Mouse (Mus musculus): ENCODE data around the gene Akap6. TPM values are rescaled to one million over a fixed set of nuclear protein-coding genes. Genes with fewer than 3 reads are reported as not detected.

Gene Akap6
- total RNA-seq, 2 experiments from 2014 or later = 25.6 to 37.0 TPM

GRCm38 (mm10) chr12:53012336-53012735 lies 313.2 kb downstream of the Akap6 start:
- no peak overlapping the region for H3K4me3 ChIP-seq
- no peak for TF ChIP-seq CTCF (IDR thresholded peaks at IDR 0.05)
- H3K27ac ChIP-seq = no peak overlapping the region
- no peak for DNase-seq
- intact Hi-C loops (cut with DNase I) = no loop called here

- DNase-seq = no peak
- intact Hi-C loops (cut with DNase I) = no loop called here
- no peak for TF ChIP-seq CTCF (IDR thresholded peaks at IDR 0.05)
- no peak overlapping the region for H3K27ac ChIP-seq
- H3K4me3 ChIP-seq = no peak overlapping the region
These were observed 315.4 kb downstream of the Akap6 start for GRCm38 (mm10) chr12:53014539-53014938.

- no peak for TF ChIP-seq CTCF (IDR thresholded peaks at IDR 0.05)
- no peak for DNase-seq
- Histone ChIP-seq H3K4me3 (no peak overlapping the region), H3K27ac (no peak overlapping the region)
- intact Hi-C loops (cut with DNase I) = no loop called here
These were observed 325.5 kb downstream of the Akap6 start for GRCm38 (mm10) chr12:53024575-53025246.

GRCm38 (mm10) chr12:53027308-53027707 lies 328.1 kb downstream of the Akap6 start:
- no peak for DNase-seq
- no peak overlapping the region for H3K4me3 ChIP-seq
- intact Hi-C loops (cut with DNase I) = no loop called here
- no peak for TF ChIP-seq CTCF (IDR thresholded peaks at IDR 0.05)
- H3K27ac ChIP-seq = no peak overlapping the region

GRCm38 (mm10) chr12:53028926-53029325 lies 329.7 kb downstream of the Akap6 start:
- no peak overlapping the region for H3K27ac ChIP-seq
- intact Hi-C loops (cut with DNase I) = no loop called here
- TF ChIP-seq CTCF (IDR thresholded peaks at IDR 0.05) = no peak
- DNase-seq = no peak
- no peak overlapping the region for H3K4me3 ChIP-seq

- DNase-seq = no peak
- intact Hi-C loops (cut with DNase I) = no loop called here
- no peak overlapping the region for H3K27ac ChIP-seq
- no peak overlapping the region for H3K4me3 ChIP-seq
- TF ChIP-seq CTCF (IDR thresholded peaks at IDR 0.05) = no peak
These were observed 330.7 kb downstream of the Akap6 start for GRCm38 (mm10) chr12:53029910-53030309.

GRCm38 (mm10) chr12:53032762-53033161 lies 333.6 kb downstream of the Akap6 start:
- Histone ChIP-seq H3K27ac (peak overlapping the region; percentile 72), H3K4me3 (peak overlapping the region; percentile 66)
- intact Hi-C loops (cut with DNase I) = no loop called here
- DNase-seq = peak; percentile 46
- TF ChIP-seq CTCF (IDR thresholded peaks at IDR 0.05) = no peak

GRCm38 (mm10) chr12:53033404-53033913 lies 334.3 kb downstream of the Akap6 start:
- peak overlapping the region; percentile 66 for H3K4me3 ChIP-seq
- TF ChIP-seq CTCF (IDR thresholded peaks at IDR 0.05) = no peak
- peak overlapping the region; percentile 72 for H3K27ac ChIP-seq
- peak; percentile 30 for DNase-seq
- intact Hi-C loops (cut with DNase I) = no loop called here

- no peak overlapping the region for H3K27ac ChIP-seq
- H3K4me3 ChIP-seq = no peak overlapping the region
- no peak for DNase-seq
- TF ChIP-seq CTCF (IDR thresholded peaks at IDR 0.05) = no peak
- intact Hi-C loops (cut with DNase I) = no loop called here
These were observed 341.5 kb downstream of the Akap6 start for GRCm38 (mm10) chr12:53040634-53041033.

- intact Hi-C loops (cut with DNase I) = no loop called here
- Histone ChIP-seq H3K4me3 (no peak overlapping the region), H3K27ac (no peak overlapping the region)
- peak; percentile 35 for DNase-seq
- TF ChIP-seq CTCF (IDR thresholded peaks at IDR 0.05) = peak; percentile 60
These were observed 343.6 kb downstream of the Akap6 start for GRCm38 (mm10) chr12:53042739-53043138.

- no peak overlapping the region for H3K27ac ChIP-seq
- no peak for TF ChIP-seq CTCF (IDR thresholded peaks at IDR 0.05)
- intact Hi-C loops (cut with DNase I) = no loop called here
- no peak for DNase-seq
- no peak overlapping the region for H3K4me3 ChIP-seq
These were observed 358.4 kb downstream of the Akap6 start for GRCm38 (mm10) chr12:53057606-53058005.

GRCm38 (mm10) chr12:53060903-53061302 lies 361.7 kb downstream of the Akap6 start:
- DNase-seq = no peak
- Histone ChIP-seq H3K4me3 (no peak overlapping the region), H3K27ac (no peak overlapping the region)
- intact Hi-C loops (cut with DNase I) = no loop called here
- no peak for TF ChIP-seq CTCF (IDR thresholded peaks at IDR 0.05)

GRCm38 (mm10) chr12:53061466-53062124 lies 362.4 kb downstream of the Akap6 start:
- no peak for TF ChIP-seq CTCF (IDR thresholded peaks at IDR 0.05)
- no peak for DNase-seq
- intact Hi-C loops (cut with DNase I) = no loop called here
- Histone ChIP-seq H3K4me3 (no peak overlapping the region), H3K27ac (no peak overlapping the region)

Data from gastrocnemius, adult 2 months (tissue).